18 mouse cellular contexts compared by ENCODE assay signal in genomic region chr12:109086111-109086510, GRCm38 (mm10).
"Had no signal": no experiment of that assay in that cellular context is flagged by ENCODE, and none has a peak within 500 bp of the region (broad histone marks: within the 10 kb centered on the region; RNA-seq: fewer than 3 reads in every experiment).

No protein-coding gene starts in this region.

- H3K4me3 ChIP-seq: limb, embryonic 12.5 days; limb, embryonic 15.5 days; megakaryocyte, embryonic 14.5 days; midbrain, embryonic 15.5 days had no signal

- H3K9me3 ChIP-seq: limb, embryonic 12.5 days; limb, embryonic 15.5 days; midbrain, embryonic 15.5 days had no signal

- H3K27me3 ChIP-seq: limb, embryonic 12.5 days; limb, embryonic 15.5 days; megakaryocyte, embryonic 14.5 days; midbrain, embryonic 15.5 days had no signal

- H3K4me2 ChIP-seq: limb, embryonic 12.5 days; limb, embryonic 15.5 days; liver, embryonic 11.5 days; lung, embryonic 14.5 days; midbrain, embryonic 11.5 days; midbrain, embryonic 15.5 days had no signal

- ATAC-seq: liver, postnatal 0 days; lung, postnatal 0 days had no signal

- H3K4me1 ChIP-seq: limb, embryonic 12.5 days; limb, embryonic 15.5 days; megakaryocyte, embryonic 14.5 days; midbrain, embryonic 15.5 days had no signal

- H3K36me3 ChIP-seq: limb, embryonic 12.5 days; limb, embryonic 15.5 days; midbrain, embryonic 15.5 days had no signal

- H3K9ac ChIP-seq: limb, embryonic 12.5 days; limb, embryonic 15.5 days; liver, embryonic 14.5 days; liver, postnatal 0 days; lung, embryonic 14.5 days; midbrain, embryonic 15.5 days had no signal

- H3K27ac ChIP-seq: limb, embryonic 12.5 days; limb, embryonic 15.5 days; liver, embryonic 14.5 days; stomach, postnatal 0 days had no signal

- DNase-seq: kidney, adult 9 months; kidney, postnatal 14 days; kidney, postnatal 4 days; liver, postnatal 0 days; lung, embryonic 14.5 days; lung, postnatal 36 days; thymus, adult 2 months; thymus, postnatal 14 days; thymus, postnatal 4 days had no signal
